Mouse (Mus musculus): ENCODE results near the gene 1700092M07Rik.
"Not testable (repeated sequence)": the region's sequence is repeated elsewhere in the genome, so short reads cannot be mapped to it uniquely, and the experiment has no call there.

The 1700092M07Rik gene

GRCm38 (mm10) chr19:8716767-8717475 is 23.6 kb upstream of the 1700092M07Rik start:
- in situ Hi-C loops (cut with MseI, MboI) = no loop called here

DNA sequence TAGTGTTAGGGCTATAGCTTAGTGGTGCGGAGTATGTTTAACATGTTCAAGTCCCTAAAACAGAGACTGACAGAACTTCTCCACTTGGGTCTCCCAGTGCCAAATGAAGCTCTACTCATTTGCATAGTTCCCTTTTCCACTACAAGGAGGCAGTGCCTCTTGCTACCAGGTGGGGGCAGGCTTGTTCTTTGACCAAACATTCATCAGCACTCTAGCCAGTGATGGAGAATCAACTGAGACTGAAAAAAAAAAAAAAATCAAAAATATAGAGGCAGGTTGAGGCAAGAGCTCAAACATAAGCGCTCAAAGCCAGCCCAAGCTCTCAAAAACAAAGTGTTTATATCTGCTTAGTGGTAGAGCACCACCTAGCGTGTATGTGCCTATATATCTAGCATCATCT is 22.2 kb upstream of the 1700092M07Rik start:
- in situ Hi-C loops (cut with MseI, MboI) = no loop called here

DNA sequence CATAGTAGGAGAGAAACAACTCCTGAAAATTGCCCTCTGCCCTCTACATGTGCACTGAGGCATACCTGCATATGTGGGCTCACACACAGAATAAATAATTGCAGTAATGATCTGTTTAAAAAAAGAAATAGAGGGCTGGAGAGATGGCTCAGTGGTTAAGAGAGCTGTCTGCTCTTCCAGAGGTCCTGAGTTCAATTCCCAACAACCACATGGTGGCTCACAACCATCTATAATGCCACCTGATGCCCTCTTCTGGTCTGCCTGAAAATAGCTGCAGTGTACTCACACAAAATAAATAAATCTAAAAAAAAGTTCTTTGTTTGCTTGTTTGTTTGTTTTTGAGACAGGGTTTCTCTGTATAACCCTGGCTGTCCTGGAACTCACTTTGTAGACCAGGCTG is 21.5 kb upstream of the 1700092M07Rik start:
- in situ Hi-C loops (cut with MseI, MboI) = not testable (repeated sequence)

- in situ Hi-C loops (cut with MseI, MboI) = no loop called here
Observed at GRCm38 (mm10) chr19:8721378-8721777, 19.1 kb upstream of the 1700092M07Rik start.

DNA sequence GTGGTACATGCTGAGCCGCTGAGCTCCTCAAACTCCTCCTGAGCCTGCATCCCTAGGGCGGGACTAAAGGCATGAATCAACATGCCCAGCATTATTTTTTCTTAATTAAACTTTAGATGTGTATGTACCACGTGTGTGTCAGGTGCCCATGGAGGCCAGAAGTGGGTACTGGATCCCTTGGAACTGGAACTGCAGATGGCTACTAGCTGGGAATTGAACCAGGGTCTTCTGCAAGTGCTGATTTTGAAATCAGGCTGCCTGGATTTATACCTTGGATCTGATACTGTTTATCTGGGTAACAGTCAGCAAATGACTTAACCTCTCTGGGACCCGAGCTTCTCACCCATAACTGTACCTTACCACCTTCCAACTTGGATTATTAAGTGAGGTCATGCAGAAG is 18.5 kb upstream of the 1700092M07Rik start:
- in situ Hi-C loops (cut with MseI, MboI) = no loop called here

DNA sequence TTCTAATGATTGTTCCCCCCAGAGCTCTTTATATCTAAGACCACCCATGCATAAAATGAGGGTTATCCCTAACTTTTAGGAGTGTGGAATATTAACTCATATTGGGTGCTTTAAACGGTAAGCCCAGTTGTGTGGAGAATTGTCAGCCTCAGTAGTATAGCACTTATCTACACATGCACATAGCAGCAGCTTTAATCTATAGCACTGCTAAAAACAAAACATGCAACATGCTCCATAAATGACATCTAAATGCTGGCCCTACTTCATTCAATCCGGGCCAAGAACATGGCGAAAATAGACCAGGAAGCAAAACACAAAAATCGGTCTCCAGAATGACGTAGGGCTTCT is 18.0 kb upstream of the 1700092M07Rik start:
- in situ Hi-C loops (cut with MseI, MboI) = no loop called here

DNA sequence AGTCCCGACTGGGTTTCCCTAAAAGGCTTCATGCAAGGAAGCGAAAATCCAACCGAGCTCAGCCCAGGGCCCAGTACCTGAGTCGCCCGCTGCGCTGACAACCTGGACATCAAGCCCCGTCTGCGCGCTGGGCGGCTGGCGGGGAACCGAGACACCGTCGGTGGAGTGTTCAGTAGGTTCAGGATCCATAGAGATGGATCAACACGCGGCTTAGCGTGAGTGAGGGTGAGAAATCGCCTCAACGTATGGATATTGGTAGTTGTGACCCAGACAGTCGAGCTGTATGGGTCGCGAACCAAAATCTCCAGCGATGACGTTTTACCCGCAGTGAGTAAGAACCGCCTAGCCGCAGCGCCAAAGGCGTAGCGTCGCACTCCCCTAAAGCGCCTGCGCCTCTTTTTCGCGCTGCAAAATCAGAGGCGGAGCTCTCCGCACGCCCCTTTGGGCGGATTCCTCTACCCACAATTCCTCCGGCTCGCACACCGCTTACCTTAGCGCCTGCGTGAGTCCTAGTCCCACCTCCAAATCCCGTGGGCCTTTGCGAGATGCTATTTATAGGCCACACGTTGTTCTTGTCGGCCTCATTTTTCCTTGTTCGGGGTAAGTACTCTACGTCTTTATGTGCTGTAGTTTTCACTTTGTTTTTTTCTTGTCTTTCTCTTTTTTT is 17.5 kb upstream of the 1700092M07Rik start, which contains the start of gene Slc3a2:
TSS of gene Slc3a2 (minus strand) at position 463 of the 667 bp plus-strand sequence.
- in situ Hi-C loops (cut with MseI, MboI) = no loop called here

DNA sequence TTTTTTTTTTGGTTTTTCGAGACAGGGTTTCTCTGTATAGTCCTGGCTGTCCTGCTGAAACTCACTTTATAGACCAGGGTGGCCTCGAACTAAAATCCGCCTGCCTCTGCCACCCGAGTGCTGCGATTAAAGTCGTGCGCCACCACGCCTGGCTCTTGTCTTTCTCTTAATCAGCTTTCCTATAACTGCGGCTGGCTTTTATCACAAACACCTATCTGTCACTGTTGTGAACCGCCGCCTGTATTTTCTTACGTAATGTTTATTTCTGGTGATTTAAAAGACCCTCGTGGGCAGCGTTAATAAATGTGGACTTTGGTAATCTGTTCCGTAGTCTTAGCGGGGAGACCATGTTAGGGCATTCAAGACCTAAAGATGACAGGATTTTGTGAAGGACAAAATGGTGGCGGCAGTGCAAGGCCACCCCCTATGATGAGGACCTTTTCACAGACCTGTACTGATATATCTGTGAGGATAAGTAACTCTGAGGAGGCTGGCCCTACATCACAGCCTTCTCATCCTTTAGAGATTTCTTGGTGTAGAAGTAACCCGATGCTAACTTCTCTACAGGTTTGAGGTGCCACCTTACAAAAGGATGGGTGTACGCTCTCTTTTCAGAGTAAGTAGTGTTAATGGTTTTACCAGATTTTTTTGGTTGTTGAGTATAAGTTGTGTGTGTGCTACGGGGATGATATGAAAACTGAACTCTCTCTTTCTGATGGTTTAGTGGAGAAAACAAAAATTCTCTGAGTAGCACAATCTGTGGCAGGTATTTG is 16.8 kb upstream of the 1700092M07Rik start:
- in situ Hi-C loops (cut with MseI, MboI) = no loop called here

- in situ Hi-C loops (cut with MseI, MboI) = no loop called here
Observed at GRCm38 (mm10) chr19:8724392-8724791, 16.1 kb upstream of the 1700092M07Rik start.

- in situ Hi-C loops (cut with MseI, MboI) = no loop called here
Observed at GRCm38 (mm10) chr19:8725081-8725613, 15.4 kb upstream of the 1700092M07Rik start.

DNA sequence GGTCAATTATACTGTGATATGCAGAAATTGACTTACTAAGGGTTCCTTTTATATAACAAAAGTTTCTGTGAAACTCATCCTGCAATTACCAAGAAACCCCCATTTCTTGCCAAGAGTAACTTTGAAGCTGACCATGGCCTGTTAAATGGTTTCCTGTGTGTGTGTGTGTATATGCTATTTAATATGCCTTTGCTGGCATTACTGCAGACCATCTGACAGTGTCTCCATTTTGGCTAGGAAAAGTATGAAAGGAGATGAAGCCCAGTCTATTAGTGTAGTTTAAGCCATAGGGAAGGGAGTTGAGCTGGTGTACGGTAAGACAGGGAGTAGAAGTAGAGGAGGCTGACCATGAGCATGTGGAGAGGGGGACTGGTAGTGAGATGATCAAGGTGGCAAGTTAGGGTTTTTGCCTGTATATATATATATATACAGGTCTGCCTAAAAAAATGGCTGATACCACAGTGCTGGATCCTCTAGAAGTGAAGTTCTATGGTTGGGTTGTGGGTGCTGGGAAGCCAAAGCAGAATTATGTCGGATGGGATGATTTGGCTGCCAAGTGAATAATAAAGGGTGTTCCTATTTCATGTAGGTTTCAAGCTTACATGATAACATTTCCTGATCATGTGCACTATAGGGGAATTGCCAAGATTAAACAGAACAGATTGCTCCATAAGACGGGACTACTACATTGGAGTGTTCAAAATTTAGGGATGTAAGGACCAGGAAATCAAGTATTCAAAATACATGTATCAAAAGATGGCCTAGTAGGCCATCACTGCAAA is 13.7 kb upstream of the 1700092M07Rik start:
- in situ Hi-C loops (cut with MseI, MboI) = no loop called here

GRCm38 (mm10) chr19:8727495-8728114 is 12.9 kb upstream of the 1700092M07Rik start:
- in situ Hi-C loops (cut with MseI, MboI) = no loop called here

DNA sequence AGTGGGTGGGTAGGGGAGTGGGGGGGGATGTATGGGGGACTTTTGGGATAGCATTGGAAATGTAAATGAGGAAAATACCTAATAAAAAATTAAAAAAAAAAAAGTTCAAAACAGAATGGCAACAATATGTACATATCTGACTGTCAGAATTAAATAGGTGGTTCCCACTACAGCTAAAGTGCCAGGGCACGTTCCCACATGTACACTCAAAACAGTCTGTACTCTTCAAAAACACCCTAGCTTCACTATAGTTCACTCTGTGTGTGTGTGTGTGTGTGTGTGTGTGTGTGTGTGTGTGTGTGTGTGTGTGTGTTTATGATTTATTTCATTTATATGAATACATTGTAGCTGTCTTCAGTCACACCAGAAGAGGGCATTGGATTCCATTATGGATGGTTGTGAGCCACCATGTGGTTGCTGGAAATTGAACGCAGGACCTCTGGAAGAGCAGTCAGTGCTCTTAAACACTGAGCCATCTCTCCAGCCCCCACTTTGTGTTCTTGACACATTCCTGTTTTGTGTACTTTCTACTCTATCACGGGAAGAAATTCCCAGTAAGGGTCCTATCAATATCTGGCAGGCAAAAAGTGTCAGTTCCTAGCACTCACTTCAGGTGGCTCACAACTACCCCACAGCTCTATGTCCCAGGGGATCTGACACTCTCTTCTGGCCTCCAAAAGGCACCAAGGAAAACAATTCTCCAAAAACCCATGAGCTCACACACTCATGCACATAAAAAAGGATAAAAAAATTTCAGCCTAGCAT is 12.0 kb upstream of the 1700092M07Rik start:
- in situ Hi-C loops (cut with MseI, MboI) = not testable (repeated sequence)

- in situ Hi-C loops (cut with MseI, MboI) = no loop called here
Observed at GRCm38 (mm10) chr19:8734334-8734733, 6.2 kb upstream of the 1700092M07Rik start.

- in situ Hi-C loops (cut with MseI, MboI) = no loop called here
Observed at GRCm38 (mm10) chr19:8735389-8736159, 4.9 kb upstream of the 1700092M07Rik start, which contains the start of gene Wdr74. Gene Wdr74 (plus strand): TSS chr19:8735827.

GRCm38 (mm10) chr19:8736160-8736467 is 4.4 kb upstream of the 1700092M07Rik start:
- in situ Hi-C loops (cut with MseI, MboI) = no loop called here

DNA sequence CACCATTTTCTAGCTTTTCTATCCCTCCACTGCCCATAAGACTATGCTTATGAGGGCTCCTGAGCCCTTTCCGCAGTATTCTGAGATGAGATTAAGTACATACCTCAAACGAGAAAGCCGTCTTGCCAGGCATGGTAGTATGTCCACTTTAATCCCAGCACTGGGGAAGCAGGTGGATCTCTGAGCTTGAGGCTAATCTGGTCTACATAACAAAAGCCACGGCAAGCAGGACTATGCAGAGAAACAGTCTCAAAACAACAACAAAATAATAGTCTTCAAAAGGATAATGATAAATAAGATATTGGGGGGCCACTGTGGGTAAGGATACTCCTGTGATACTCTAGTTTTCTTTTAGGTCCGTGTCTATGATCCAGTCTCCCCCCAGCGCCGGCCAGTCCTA is 1.6 kb upstream of the 1700092M07Rik start:
- in situ Hi-C loops (cut with MseI, MboI) = no loop called here

GRCm38 (mm10) chr19:8739646-8740045 is 872 bp upstream of the 1700092M07Rik start:
- in situ Hi-C loops (cut with MseI, MboI) = no loop called here

- in situ Hi-C loops (cut with MseI, MboI) = no loop called here
Observed at GRCm38 (mm10) chr19:8741243-8741869, 838 bp downstream of the 1700092M07Rik start, which contains the start of gene Stx5a. Gene Stx5a (plus strand): TSS chr19:8741413.
